Mouse (Mus musculus) thymus, adult 2 months (tissue): ENCODE measurements around the gene Slc19a3.

Experiments
- CTCF ChIP-seq: fragments of 200-500 bp; IDR thresholded peaks from 2 replicates; pipeline ENCODE4 v1.5.1; 2012; ENCODE audit warnings: mild to moderate bottlenecking, control low read depth, low read length, moderate library complexity, borderline replicate concordance; ENCODE audit not compliant: control insufficient read depth, poor library complexity, insufficient read depth; ENCODE audit errors: extremely low read depth
- POLR2A ChIP-seq: fragments of 200-500 bp; IDR thresholded peaks from 2 replicates; pipeline ENCODE4 v1.6.1; 2012; ENCODE audit warnings: mild to moderate bottlenecking, low read length, control low read depth, moderate library complexity; ENCODE audit not compliant: control insufficient read depth, poor library complexity, insufficient read depth; ENCODE audit errors: extremely low read depth

DNA sequence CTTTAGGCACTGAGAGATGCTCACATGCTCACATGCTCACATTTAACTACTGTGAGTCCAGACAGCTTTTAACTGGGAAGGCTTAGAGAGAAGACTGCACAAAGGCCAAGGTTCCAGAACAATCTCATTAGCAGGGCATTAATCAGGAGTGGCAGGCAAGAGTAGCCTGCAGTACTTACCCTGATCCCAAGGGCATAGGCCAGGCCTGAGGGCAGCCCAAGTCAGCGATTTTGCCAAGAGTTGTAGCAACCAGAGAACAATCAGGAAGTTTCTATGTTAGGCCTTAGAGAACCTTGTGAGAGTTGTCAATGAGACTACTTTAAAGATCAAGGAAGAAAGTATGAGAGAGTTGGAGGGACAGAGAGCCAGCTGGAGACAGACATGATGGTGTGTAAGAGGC is 20.2 kb upstream of the Slc19a3 start:
- TF ChIP-seq POLR2A (no peak), CTCF (no peak)
